Mouse (Mus musculus) ES-Bruce4 (cell line): ENCODE measurements around the gene Bloc1s2.

Source experiments
- CTCF ChIP-seq: IDR thresholded peaks from one replicate; pipeline ENCODE4 v1.8.1; 2011; ENCODE audit warnings: low read depth, low read length
- POLR2A ChIP-seq: IDR thresholded peaks from one replicate; pipeline ENCODE4 v1.8.1; 2011; ENCODE audit warnings: low read length; ENCODE audit not compliant: insufficient read depth

- no peak for TF ChIP-seq CTCF
- no peak for TF ChIP-seq POLR2A
Observed at GRCm38 (mm10) chr19:44157005-44157404, 10.8 kb upstream of the Bloc1s2 start.
